Mouse (Mus musculus) bone marrow macrophage, adult 2 months (primary cell): ENCODE data around the gene Ankmy2.

Experiments used
- CTCF ChIP-seq: IDR thresholded peaks from 2 replicates; pipeline ENCODE4 v1.5.1; 2012; ENCODE audit warnings: low read depth, mild to moderate bottlenecking, low read length, moderate library complexity
- POLR2A ChIP-seq: IDR thresholded peaks from 2 replicates; pipeline ENCODE4 v1.6.1; 2012; ENCODE audit warnings: mild to moderate bottlenecking, low read depth, low read length, borderline replicate concordance

DNA sequence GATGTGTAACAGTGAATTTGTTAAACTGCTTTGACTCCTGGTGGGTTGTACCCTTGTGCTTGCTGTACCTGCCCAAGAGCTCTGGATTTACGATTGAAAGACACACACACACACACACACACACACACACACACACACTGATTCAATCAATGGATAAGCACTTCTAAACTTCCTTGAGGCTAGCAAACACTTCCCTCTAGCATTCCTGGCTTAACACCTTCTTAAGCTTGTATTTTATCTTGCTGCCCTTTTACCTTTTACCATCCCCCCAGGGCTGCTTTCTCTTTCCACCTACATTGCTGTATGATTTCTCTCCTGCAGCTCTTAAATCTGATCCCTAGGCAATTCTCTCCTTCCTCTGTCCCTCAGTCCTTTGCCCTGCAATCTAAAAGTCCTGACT lies 8.4 kb downstream of the Ankmy2 start:
- TF ChIP-seq POLR2A (no peak), CTCF (no peak)
